Mouse (Mus musculus) G1E (cell line): ENCODE measurements at regions not wholly inside any gene's neighbourhood (a gene's known extent, or its start where the extent isn't known, plus 50 kb on each side); places are given as distances from the start of the nearest gene placed in this dataset.
"Not testable (repeated sequence)": the region's sequence is repeated elsewhere in the genome, so short reads cannot be mapped to it uniquely, and the experiment has no call there.

ENCODE experiments used
- ATAC-seq: 2 replicates; pipeline ENCODE4 v1.8.0; 2016; ENCODE audit warnings: mild to moderate bottlenecking; ENCODE audit not compliant: insufficient number of reproducible peaks, poor library complexity, low FRiP score, severe bottlenecking; ENCODE audit errors: extremely low read depth
- DNase-seq: peaks from one replicate; pipeline ENCODE4 v3.0.0; 2012; ENCODE audit warnings: low spot score
- H3K27me3 ChIP-seq: 2 replicates; pipeline ENCODE4 v1.6.1; 2012; ENCODE audit warnings: mild to moderate bottlenecking, low read length, inconsistent platforms; ENCODE audit not compliant: insufficient read depth
- H3K36me3 ChIP-seq: replicated peaks from 2 replicates; pipeline ENCODE3; 2012; ENCODE audit warnings: mild to moderate bottlenecking, inconsistent platforms
- H3K4me1 ChIP-seq: 2 replicates; pipeline ENCODE4 v1.6.1; 2012; ENCODE audit warnings: low read depth, low read length, inconsistent platforms, mixed read lengths; ENCODE audit not compliant: insufficient read depth
- H3K4me3 ChIP-seq: 2 replicates; pipeline ENCODE4 v1.5.1; 2012; ENCODE audit warnings: low read depth, mild to moderate bottlenecking, inconsistent platforms, low read length, moderate library complexity, mixed read lengths
- H3K9me3 ChIP-seq: replicated peaks from 2 replicates; pipeline ENCODE4 v1.6.1; 2012; ENCODE audit warnings: inconsistent platforms
- CTCF ChIP-seq: IDR thresholded peaks from 2 replicates; pipeline ENCODE4 v1.5.1; 2012; ENCODE audit warnings: low read depth, low read length, inconsistent platforms, mixed read lengths
- GATA1 ChIP-seq: IDR thresholded peaks from 2 replicates; pipeline ENCODE4 v1.6.1; 2012; ENCODE audit warnings: borderline replicate concordance, low read length, inconsistent platforms, mixed read lengths
- GATA2 ChIP-seq: IDR thresholded peaks from 2 replicates; pipeline ENCODE4 v1.6.1; 2012; ENCODE audit warnings: low read depth, low read length, inconsistent platforms, borderline replicate concordance
- POLR2AphosphoS5 ChIP-seq: IDR thresholded peaks from 2 replicates; pipeline ENCODE4 v1.6.1; 2012; ENCODE audit warnings: low read depth, low read length, inconsistent platforms; ENCODE audit not compliant: insufficient replicate concordance
- TAL1 ChIP-seq: conservative IDR thresholded peaks from 2 replicates; pipeline ENCODE4 v1.6.1; 2012; ENCODE audit warnings: low read depth, low read length, inconsistent platforms, mixed read lengths

- H3K9me3 ChIP-seq: no peaks in the 10 kb centered on the region
- no peak for DNase-seq
- no peak for ATAC-seq
- H3K4me1 ChIP-seq: no peaks in the 10 kb centered on the region
- H3K4me3 ChIP-seq: no peak overlapping the region
- TF ChIP-seq POLR2AphosphoS5 (no peak), CTCF (no peak), GATA2 (no peak), TAL1 (no peak), GATA1 (no peak)
- H3K36me3 ChIP-seq: no peaks in the 10 kb centered on the region
- H3K27me3 ChIP-seq: peaks cover 37% of the 10 kb centered on the region
Measured at GRCm38 (mm10) chr11:24315582-24315981, 237.7 kb downstream of the Bcl11a start.

DNA sequence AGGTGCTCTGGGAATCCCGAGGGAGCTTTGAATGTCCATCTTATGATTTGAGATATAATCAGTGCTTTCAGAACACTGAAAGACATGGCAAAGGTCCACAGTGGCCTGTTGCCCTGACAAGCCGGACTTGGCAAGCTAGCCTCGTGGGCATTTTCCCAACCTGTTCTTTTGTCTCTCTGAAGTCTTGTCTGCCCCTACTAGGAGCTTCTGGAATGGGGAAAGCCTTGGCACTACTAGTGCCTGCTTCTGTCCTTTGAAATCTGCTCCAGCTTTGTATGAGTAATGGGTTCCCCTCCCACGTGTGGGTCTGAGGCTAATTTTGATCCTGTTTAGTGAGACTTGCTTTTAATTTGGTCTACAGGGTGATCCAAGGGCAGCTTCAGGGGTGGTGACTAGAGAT, 238.3 kb downstream of the Bcl11a start:
- TF ChIP-seq GATA2: no peak
- H3K4me3 ChIP-seq: no peak overlapping the region
- H3K36me3 ChIP-seq: no peaks in the 10 kb centered on the region
- ATAC-seq (no peak), DNase-seq (no peak)
- no peaks in the 10 kb centered on the region for H3K9me3 ChIP-seq
- no peaks in the 10 kb centered on the region for H3K4me1 ChIP-seq
- H3K27me3 ChIP-seq: peaks cover 33% of the 10 kb centered on the region

DNA sequence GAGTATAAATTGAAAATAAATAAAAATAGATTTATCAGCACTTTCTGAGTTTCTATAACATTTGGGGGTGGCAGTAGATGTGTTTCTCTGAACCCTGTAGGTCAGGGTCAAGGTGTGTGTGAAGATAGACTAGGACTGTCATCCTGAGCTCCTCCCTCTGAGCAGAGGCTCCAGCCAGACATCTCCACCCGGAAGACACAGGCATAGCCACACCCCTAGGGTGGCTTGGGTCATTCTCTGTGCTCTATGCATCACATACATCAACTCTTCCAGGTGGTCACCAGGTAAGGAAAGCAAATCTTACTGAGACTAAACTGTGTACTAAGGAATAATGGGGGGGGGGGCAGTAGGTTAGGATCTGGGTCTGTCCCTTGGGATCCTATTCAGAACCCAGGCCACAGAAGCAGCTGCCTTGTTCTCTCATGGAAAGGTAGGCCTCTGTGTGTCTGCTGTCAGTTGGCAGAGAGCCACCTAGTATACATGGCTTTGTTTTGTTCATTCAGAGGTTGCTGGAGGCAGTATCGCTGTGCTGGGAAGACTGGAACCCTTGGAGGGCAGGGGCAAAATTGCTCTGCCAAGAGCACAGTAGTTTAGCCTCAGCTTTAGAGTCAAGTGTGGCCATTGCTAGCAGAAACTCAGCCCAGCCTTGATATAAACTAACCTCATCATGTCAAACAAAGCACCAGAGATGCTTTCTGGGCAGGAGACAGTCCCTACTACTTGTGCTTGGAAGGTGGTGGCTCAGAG, 240.3 kb downstream of the Bcl11a start:
- Histone ChIP-seq H3K27me3 (peaks cover 18% of the 10 kb centered on the region), H3K36me3 (no peaks in the 10 kb centered on the region), H3K4me3 (no peak overlapping the region), H3K4me1 (no peaks in the 10 kb centered on the region), H3K9me3 (no peaks in the 10 kb centered on the region)
- ATAC-seq (no peak), DNase-seq (no peak)
- TF ChIP-seq POLR2AphosphoS5 (no peak), CTCF (no peak), GATA1 (no peak), GATA2 (no peak), TAL1 (no peak)

DNA sequence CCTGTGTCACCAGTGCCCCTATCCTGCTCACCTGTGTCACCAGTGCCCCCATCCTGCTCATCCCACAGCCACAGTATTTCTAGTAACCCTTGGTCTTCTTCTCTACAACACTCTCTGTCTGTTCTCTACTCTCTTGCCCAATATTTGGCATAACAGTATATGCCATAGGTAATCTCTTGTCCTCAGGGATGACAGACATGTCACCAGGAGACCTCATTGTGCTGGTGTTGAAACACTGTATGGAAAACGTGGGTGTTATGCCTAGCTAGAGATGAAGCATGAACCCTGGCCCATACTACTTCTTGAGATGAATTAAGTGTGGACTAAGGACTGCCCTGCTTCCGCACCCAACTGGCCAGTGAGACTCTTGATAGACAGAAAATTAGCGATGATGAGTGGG, 241.4 kb downstream of the Bcl11a start:
- H3K36me3 ChIP-seq: no peaks in the 10 kb centered on the region
- no peak overlapping the region for H3K4me3 ChIP-seq
- no peak for TF ChIP-seq TAL1
- no peak for TF ChIP-seq GATA1
- TF ChIP-seq POLR2AphosphoS5: no peak
- no peak for TF ChIP-seq GATA2
- TF ChIP-seq CTCF: no peak
- peaks cover 18% of the 10 kb centered on the region for H3K27me3 ChIP-seq
- ATAC-seq: no peak
- no peaks in the 10 kb centered on the region for H3K9me3 ChIP-seq
- no peaks in the 10 kb centered on the region for H3K4me1 ChIP-seq
- DNase-seq: no peak

DNA sequence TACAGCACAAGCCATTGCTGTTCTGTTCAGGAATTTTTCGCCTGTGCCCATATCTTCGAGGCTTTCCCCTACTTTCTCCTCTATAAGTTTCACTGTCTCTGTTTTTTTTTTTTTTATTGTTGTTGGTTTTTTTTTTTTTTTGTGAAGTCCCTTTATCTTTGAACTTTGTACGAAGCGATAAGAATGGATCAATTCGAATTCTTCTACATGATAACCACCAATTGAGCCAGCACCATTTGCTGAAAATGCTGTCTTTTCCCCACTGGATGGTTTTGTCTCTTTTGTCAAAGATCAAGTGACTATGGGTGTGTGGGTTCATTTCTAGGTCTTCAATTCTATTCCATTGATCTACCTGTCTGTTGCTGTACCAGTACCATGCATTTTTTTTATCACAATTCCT, 244.6 kb downstream of the Bcl11a start:
- not testable (repeated sequence) for H3K27me3 ChIP-seq, H3K4me3 ChIP-seq, H3K4me1 ChIP-seq, H3K9me3 ChIP-seq, H3K36me3 ChIP-seq, DNase-seq, ATAC-seq

DNA sequence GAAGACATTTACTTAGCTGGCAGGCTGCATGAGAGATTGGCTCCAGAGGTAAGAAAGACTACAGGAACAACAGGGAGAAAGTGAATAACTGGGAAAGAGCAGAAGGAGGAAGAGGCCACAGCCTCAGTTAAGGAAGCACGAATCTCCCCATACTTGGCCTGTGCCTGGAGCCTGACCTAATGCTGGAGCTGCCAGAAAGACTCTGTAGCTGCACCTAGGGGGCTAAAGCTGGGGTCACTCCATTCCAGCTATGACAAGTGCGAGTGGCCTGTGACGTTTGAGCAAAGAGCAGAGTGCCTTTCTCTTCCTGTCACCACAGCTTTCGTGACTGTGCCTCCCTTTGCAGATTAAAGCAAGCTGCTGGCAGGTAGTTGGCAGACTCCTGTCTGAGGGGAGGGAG, 250.6 kb downstream of the Bcl11a start:
- ATAC-seq (no peak; the same call in 1 of the 2 replicates), DNase-seq (no peak)
- no peak for TF ChIP-seq GATA1
- no peak for TF ChIP-seq CTCF
- TF ChIP-seq GATA2: no peak
- no peak for TF ChIP-seq POLR2AphosphoS5
- no peak for TF ChIP-seq TAL1
- Histone ChIP-seq H3K27me3 (peaks cover 15% of the 10 kb centered on the region), H3K36me3 (no peaks in the 10 kb centered on the region), H3K4me1 (no peaks in the 10 kb centered on the region), H3K4me3 (no peak overlapping the region), H3K9me3 (no peaks in the 10 kb centered on the region)
